Mouse (Mus musculus) stomach, postnatal 0 days (tissue): Measurements from ENCODE around the gene Nmur1.

Experiments used
- CTCF ChIP-seq: IDR thresholded peaks from 2 replicates; pipeline ENCODE4 v1.5.1; 2016; ENCODE audit warnings: antibody characterized with exemption, low read depth, mild to moderate bottlenecking, moderate library complexity
- EP300 ChIP-seq: optimal IDR thresholded peaks from 2 replicates; pipeline ENCODE3; 2016; ENCODE audit warnings: antibody characterized with exemption

- TF ChIP-seq CTCF (no peak), EP300 (no peak)
Observed at GRCm38 (mm10) chr1:86452713-86453112, 26.7 kb upstream of the Nmur1 start.
